Mouse (Mus musculus) MEL (cell line): ENCODE results near the gene Mboat2.

Experiments
- CTCF ChIP-seq, 3 experiments: IDR thresholded peaks in 2 of 3; conservative IDR thresholded peaks in 1 of 3; 2 replicates each; pipeline ENCODE4 v1.5.1; 2011 to 2012; ENCODE audit warnings: low read length in 3 of 3, low read depth in 2 of 3, mild to moderate bottlenecking in 2 of 3, improper control_type of control experiment in 1 of 3, inconsistent platforms in 1 of 3, mixed read lengths in 1 of 3, moderate library complexity in 1 of 3; ENCODE audit not compliant: control insufficient read depth in 1 of 3, insufficient read depth in 1 of 3, poor library complexity in 1 of 3, severe bottlenecking in 1 of 3
- E2F4 ChIP-seq: IDR thresholded peaks from 2 replicates; pipeline ENCODE4 v1.6.1; 2011; ENCODE audit warnings: low read depth, low read length, improper control_type of control experiment, borderline replicate concordance
- NELFE ChIP-seq: IDR thresholded peaks from 2 replicates; pipeline ENCODE4 v1.6.1; 2011; ENCODE audit warnings: low read depth, low read length, improper control_type of control experiment

DNA sequence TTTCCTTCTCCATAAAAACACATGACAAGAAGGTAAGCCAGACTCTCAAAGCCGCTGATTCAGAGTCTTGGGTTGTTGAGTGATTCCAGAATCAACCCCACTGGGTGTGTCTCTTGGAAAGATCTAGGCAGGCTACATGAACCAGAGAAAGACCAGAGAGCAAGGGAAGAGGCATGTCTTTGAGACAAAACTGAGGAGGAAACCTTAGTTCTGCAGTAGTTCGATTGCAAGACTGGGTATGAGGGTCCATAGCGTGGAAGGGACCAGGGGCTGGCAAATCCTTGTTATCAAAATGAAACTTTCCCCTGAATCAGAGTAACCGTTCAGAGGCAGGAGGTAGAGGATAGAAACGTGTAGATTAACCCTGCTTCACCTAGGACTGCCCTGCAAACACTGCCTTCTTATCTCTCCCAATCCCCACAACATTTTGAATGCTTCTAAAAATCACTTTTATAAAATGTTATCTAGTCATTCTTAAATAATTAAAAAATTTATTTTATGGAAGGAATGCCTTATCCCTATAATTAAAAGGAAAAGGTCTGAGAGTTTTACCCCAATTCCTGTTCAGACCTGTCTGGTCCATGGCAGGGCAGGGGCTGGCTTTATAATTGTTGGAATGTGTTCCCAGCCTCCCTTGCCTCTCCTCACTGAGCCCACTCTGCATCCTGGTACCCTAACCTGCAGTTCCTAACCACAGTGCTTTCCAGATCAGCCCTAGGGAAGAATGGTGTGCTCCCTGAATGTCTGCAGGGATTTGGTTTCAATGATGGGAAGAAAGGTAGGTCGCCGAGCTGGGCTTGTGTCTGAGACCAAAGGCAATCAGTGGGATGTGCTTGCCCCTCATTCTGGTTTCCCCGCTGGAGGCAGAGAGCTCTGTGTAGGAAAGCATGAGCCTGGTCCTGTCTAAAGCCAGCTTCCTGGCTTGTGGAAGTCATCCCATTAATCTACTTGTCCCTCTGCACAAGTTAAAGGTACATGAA, 142.0 kb downstream of the Mboat2 start:
- no peak for TF ChIP-seq NELFE
- no peak for TF ChIP-seq E2F4
- TF ChIP-seq CTCF (IDR thresholded peaks at IDR 0.05 in 2 of 3, conservative IDR thresholded peaks at IDR 0.05 in 1 of 3; ENCODE audit: control insufficient read depth in 1 of 3, insufficient read depth in 1 of 3, low read depth in 2 of 3, low read length in 3 of 3, poor library complexity in 1 of 3, severe bottlenecking in 1 of 3) = no peak
